Mouse (Mus musculus) heart, postnatal 0 days (tissue): ENCODE measurements around the gene Defb25. TPM values are rescaled to one million over a fixed set of nuclear protein-coding genes. Genes with fewer than 3 reads are reported as not detected.

Experiments
- ATAC-seq: fragments of 200-750 bp; cut with Nextera tagmentation; 2 replicates; pipeline ENCODE4 v1.8.0; 2017; ENCODE audit warnings: low read depth, moderate number of reproducible peaks, moderate library complexity; ENCODE audit not compliant: insufficient read depth
- DNase-seq: peaks from one replicate; pipeline ENCODE4 v3.0.0-alpha.2; 2016; ENCODE audit warnings: low spot score
- H3K27ac ChIP-seq: fragments of 300-500 bp; sonication (generic); 2 replicates; pipeline ENCODE4 v1.5.1; 2014; ENCODE audit warnings: low read depth, mild to moderate bottlenecking
- H3K27me3 ChIP-seq: fragments of 300-500 bp; sonication (generic); 2 replicates; pipeline ENCODE4 v1.6.1; 2014; ENCODE audit warnings: low read length, mixed read lengths; ENCODE audit not compliant: control insufficient read depth, insufficient read depth
- H3K36me3 ChIP-seq: fragments of 300-500 bp; sonication (generic); replicated peaks from 2 replicates; pipeline ENCODE4 v1.6.1; 2014; ENCODE audit warnings: low read length, mixed read lengths; ENCODE audit not compliant: control insufficient read depth, insufficient read depth
- H3K4me1 ChIP-seq: fragments of 300-500 bp; sonication (generic); 2 replicates; pipeline ENCODE4 v1.6.1; 2014; ENCODE audit warnings: antibody characterized with exemption; ENCODE audit not compliant: control insufficient read depth, insufficient read depth
- H3K4me2 ChIP-seq: fragments of 300-500 bp; sonication (generic); 2 replicates; pipeline ENCODE4 v1.6.1; 2014; ENCODE audit warnings: low read depth, mild to moderate bottlenecking, low read length, moderate library complexity
- H3K4me3 ChIP-seq: fragments of 300-500 bp; sonication (generic); 2 replicates; pipeline ENCODE4 v1.5.1; 2014; ENCODE audit warnings: low read depth, low read length
- H3K9ac ChIP-seq: fragments of 300-500 bp; sonication (generic); replicated peaks from 2 replicates; pipeline ENCODE4 v1.6.1; 2014; ENCODE audit warnings: low read depth, low read length, mixed read lengths
- H3K9me3 ChIP-seq: fragments of 300-500 bp; sonication (generic); replicated peaks from 2 replicates; pipeline ENCODE4 v1.6.1; 2016; ENCODE audit warnings: low read length; ENCODE audit not compliant: control insufficient read depth
- CTCF ChIP-seq: IDR thresholded peaks from 2 replicates; pipeline ENCODE4 v1.5.1; 2016; ENCODE audit warnings: antibody characterized with exemption, control low read depth, low read depth
- EP300 ChIP-seq: IDR thresholded peaks from 2 replicates; pipeline ENCODE4 v1.6.1; 2016; ENCODE audit warnings: antibody characterized with exemption, low read depth
- WGBS: fragments of 180-500 bp; shearing (Covaris S2); extraction: QIAGEN DNeasy Blood & Tissue Kit; methylation state at CpG from one replicate; pipeline ENCODE4 v1.1.7; 2014; 5-methylcytosine and 5-hydroxymethylcytosine counted together
- polyA plus RNA-seq: library from polyadenylated mRNA; unstranded; fragments of >200 nt; fragmentation: Nextera tagmentation; extraction: Ambion mirVana; gene quantifications from 2 replicates; pipeline ENCODE4 v1.2.1, GENCODE M21; 2015
- total RNA-seq: library from RNA; depleted of rRNA; stranded (reverse); fragments of >200 nt; gene quantifications from 2 replicates; pipeline ENCODE4 v1.2.3, GENCODE M21; 2014; ENCODE audit warnings: low replicate concordance

The Defb25 gene
- total and polyA plus RNA-seq, 2 experiments from 2014 or later, result 0.53 TPM; not detected in 1

DNA sequence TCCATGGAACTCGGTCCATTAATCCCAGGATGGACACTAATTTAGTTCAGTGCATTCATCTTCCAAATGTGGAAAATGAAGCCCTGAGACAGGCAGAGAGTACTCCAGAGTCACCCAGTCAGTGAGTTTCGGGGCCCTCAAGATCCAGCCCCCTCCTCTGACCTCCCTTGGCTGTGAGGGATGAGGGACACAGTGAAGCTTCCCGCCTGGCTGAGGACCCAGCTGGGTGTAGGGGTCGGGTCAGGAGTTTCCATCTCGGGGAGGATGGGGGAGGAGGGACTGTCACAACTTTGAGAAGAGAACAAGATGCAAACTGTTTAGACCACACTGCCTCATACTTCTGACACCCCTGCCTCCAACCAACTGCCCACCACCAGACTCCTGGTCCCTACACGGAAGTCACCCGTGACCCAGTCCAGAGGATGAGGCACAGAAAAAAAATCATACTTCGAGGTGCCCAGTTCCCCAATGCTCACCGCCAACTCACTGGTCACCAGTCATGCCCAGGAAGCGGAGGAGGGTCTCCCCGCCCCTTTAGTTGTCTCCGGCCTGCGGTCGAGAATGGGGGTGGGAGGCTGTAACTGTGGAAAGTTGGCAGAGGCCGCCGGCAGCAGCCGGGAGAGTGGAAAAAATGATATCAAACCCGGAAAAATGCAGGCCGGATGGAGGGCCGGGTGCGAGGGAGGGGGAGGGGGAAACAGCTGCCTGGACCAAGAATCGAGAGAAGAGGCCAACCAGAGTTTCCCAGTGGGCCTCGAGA lies 13.6 kb upstream of the Defb25 start:
- peak; percentile 92 for TF ChIP-seq EP300
- TF ChIP-seq CTCF, result no peak
- DNase-seq (peak; percentile 77), ATAC-seq (peak; percentile 59)
- WGBS, result 41% methylated on average over 23 of the region's 23 CpGs
- Histone ChIP-seq H3K4me1 (peaks cover 16% of the 10 kb centered on the region; the same call in 1 of the 2 replicates), H3K36me3 (no peaks in the 10 kb centered on the region), H3K4me3 (no peak overlapping the region), H3K4me2 (no peak overlapping the region), H3K27ac (peak overlapping the region; percentile 65), H3K9me3 (no peaks in the 10 kb centered on the region), H3K27me3 (0 out of 2 replicates have a peak, but pooled peaks cover 5% of the 10 kb centered on the region), H3K9ac (no peak overlapping the region)

GRCm38 (mm10) chr2:152634311-152634710 lies 11.5 kb upstream of the Defb25 start:
- no peak overlapping the region for H3K27ac ChIP-seq
- peaks cover 16% of the 10 kb centered on the region; the same call in 1 of the 2 replicates for H3K4me1 ChIP-seq
- ATAC-seq (no peak), DNase-seq (no peak)
- no peak overlapping the region for H3K4me2 ChIP-seq
- H3K9me3 ChIP-seq, result no peaks in the 10 kb centered on the region
- H3K4me3 ChIP-seq, result no peak overlapping the region
- H3K27me3 ChIP-seq, result 0 out of 2 replicates have a peak, but pooled peaks cover 8% of the 10 kb centered on the region
- H3K36me3 ChIP-seq, result no peaks in the 10 kb centered on the region
- no peak for TF ChIP-seq EP300
- no peak for TF ChIP-seq CTCF
- WGBS, result 63% methylated on average over 29 of the region's 29 CpGs
- H3K9ac ChIP-seq, result no peak overlapping the region

DNA sequence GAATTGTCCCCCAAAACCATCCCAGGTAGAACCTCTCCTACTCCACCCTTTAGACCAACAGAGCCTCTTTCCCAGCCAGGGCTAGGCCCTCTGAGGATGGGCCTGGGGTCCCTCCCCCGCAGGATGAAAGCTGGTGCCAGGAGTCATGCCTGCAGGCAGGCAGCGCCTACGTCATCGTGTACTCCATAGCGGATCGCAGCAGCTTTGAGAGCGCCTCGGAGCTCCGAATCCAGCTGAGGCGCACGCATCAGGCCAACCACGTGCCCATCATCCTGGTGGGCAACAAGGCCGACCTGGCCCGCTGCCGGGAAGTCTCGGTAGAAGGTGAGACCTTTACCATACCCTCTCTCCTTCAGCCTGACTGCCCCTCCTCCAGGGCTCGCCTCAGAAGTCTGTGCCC lies 10.5 kb upstream of the Defb25 start:
- peaks cover 17% of the 10 kb centered on the region; the same call in 1 of the 2 replicates for H3K27me3 ChIP-seq
- DNase-seq (no peak), ATAC-seq (no peak)
- WGBS, result 29% methylated on average over 17 of the region's 17 CpGs
- peak overlapping the region; percentile 40 for H3K27ac ChIP-seq
- H3K36me3 ChIP-seq, result no peaks in the 10 kb centered on the region
- no peak for TF ChIP-seq CTCF
- no peak for TF ChIP-seq EP300
- H3K4me2 ChIP-seq, result peak overlapping the region; percentile 32
- H3K9ac ChIP-seq, result no peak overlapping the region
- H3K9me3 ChIP-seq, result no peaks in the 10 kb centered on the region
- peaks cover 9% of the 10 kb centered on the region; the same call in 1 of the 2 replicates for H3K4me1 ChIP-seq
- no peak overlapping the region for H3K4me3 ChIP-seq

DNA sequence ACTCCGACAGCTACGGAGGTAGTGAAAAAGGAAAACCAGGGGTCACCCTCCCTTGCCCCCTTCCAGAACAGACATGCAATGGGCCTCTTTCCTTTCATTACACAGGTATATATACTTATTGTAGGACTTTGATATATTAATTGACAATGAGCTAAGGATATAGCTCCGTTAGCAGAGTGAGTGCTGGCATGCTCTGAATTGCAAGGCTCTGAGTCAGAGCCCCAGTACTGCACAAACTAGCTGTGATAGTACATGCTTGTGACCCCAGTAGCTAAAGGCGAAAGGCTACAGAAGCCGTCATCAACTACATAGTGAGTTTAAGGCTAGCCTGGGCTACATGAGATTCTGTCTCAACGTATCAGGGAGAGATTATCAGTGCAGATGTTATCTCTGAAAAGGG lies 7.1 kb upstream of the Defb25 start:
- H3K4me1 ChIP-seq, result peaks cover 12% of the 10 kb centered on the region; the same call in 1 of the 2 replicates
- ATAC-seq, result no peak
- WGBS, result 68% methylated on average over 6 of the region's 6 CpGs
- 0 out of 2 replicates have a peak overlapping the region, but pooled peaks have one; percentile 8 for H3K4me2 ChIP-seq
- no peak for DNase-seq
- H3K4me3 ChIP-seq, result no peak overlapping the region
- TF ChIP-seq EP300 (no peak), CTCF (no peak)
- peaks cover 37% of the 10 kb centered on the region for H3K27me3 ChIP-seq
- H3K9ac ChIP-seq, result no peak overlapping the region
- H3K36me3 ChIP-seq, result no peaks in the 10 kb centered on the region
- no peaks in the 10 kb centered on the region for H3K9me3 ChIP-seq
- no peak overlapping the region for H3K27ac ChIP-seq

DNA sequence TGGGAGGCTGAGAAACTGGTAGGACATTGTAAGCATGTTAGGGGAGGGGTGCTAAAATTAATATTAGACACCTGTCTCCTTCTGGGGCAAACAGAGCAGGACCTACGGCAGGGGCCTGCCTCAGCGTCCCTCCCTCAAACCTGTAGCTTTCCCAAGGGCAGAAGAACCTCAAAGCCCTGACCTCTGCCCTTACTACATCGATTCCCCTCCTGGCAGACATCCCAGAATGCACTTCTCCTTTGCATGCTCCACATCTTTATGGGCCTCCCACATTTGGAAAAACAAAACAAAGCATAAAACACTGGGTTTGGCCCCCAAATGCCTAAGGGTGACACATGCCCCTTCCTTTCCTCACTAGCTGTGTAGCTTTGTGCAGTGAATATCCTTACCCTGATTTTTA lies 6.4 kb upstream of the Defb25 start:
- Histone ChIP-seq H3K9me3 (no peaks in the 10 kb centered on the region), H3K9ac (no peak overlapping the region), H3K4me3 (no peak overlapping the region), H3K36me3 (no peaks in the 10 kb centered on the region), H3K4me2 (peak overlapping the region; percentile 67), H3K27me3 (peaks cover 41% of the 10 kb centered on the region), H3K4me1 (peaks cover 12% of the 10 kb centered on the region; the same call in 1 of the 2 replicates), H3K27ac (no peak overlapping the region)
- ATAC-seq (no peak), DNase-seq (no peak)
- no peak for TF ChIP-seq CTCF
- TF ChIP-seq EP300, result no peak
- 60% methylated on average over 3 of the region's 3 CpGs for WGBS
